Mouse (Mus musculus): Measurements from ENCODE around the gene Zfp61. TPM values are rescaled to one million over a fixed set of nuclear protein-coding genes. Genes with fewer than 3 reads are reported as not detected.

Zfp61 gene
- polyA plus RNA-seq, 1 experiment from 2014 or later = 22.9 TPM

- H3K4me3 ChIP-seq (replicated peaks; ENCODE audit: low read depth, low read length) = peak overlapping the region; percentile 76
- ATAC-seq (replicated peaks; ENCODE audit: low FRiP score, low read depth) = no peak
- no peaks in the 10 kb centered on the region for H3K27me3 ChIP-seq (ENCODE audit: insufficient read depth, low read length)
- H3K9ac ChIP-seq (ENCODE audit: low read depth, low read length) = peak overlapping the region; percentile 75
- H3K27ac ChIP-seq = peak overlapping the region; percentile 91
- peaks cover 35% of the 10 kb centered on the region for H3K36me3 ChIP-seq (ENCODE audit: insufficient read depth, low read length)
- no peaks in the 10 kb centered on the region for H3K9me3 ChIP-seq (replicated peaks; ENCODE audit: low read length)
- no peak for TF ChIP-seq CTCF (IDR thresholded peaks at IDR 0.05; ENCODE audit: low read depth)
- 0 out of 2 replicates have a peak, but pooled peaks cover 3% of the 10 kb centered on the region for H3K4me1 ChIP-seq (replicated peaks; ENCODE audit: insufficient read depth, low read length)
- DNase-seq (ENCODE audit: low spot score) = no peak
- peak overlapping the region; percentile 88 for H3K4me2 ChIP-seq (ENCODE audit: low read length)
- 0% methylated on average over 12 of the region's 12 CpGs for WGBS
Measured at GRCm38 (mm10) chr7:24298635-24298972, 2.4 kb downstream of the Zfp61 start.

GRCm38 (mm10) chr7:24297361-24298095, 3.5 kb downstream of the Zfp61 start:
- WGBS = 93% methylated on average over 15 of the region's 15 CpGs
- no peaks in the 10 kb centered on the region for H3K27me3 ChIP-seq (ENCODE audit: insufficient read depth, low read length)
- peaks cover 33% of the 10 kb centered on the region for H3K36me3 ChIP-seq (ENCODE audit: insufficient read depth, low read length)
- H3K4me2 ChIP-seq (ENCODE audit: low read length) = no peak overlapping the region
- H3K27ac ChIP-seq = no peak overlapping the region
- no peak overlapping the region for H3K4me3 ChIP-seq (replicated peaks; ENCODE audit: low read depth, low read length)
- H3K9ac ChIP-seq (ENCODE audit: low read depth, low read length) = no peak overlapping the region
- no peak for TF ChIP-seq CTCF (IDR thresholded peaks at IDR 0.05; ENCODE audit: low read depth)
- H3K9me3 ChIP-seq (replicated peaks; ENCODE audit: low read length) = no peaks in the 10 kb centered on the region
- ATAC-seq (replicated peaks; ENCODE audit: low FRiP score, low read depth) (no peak), DNase-seq (ENCODE audit: low spot score) (no peak)
- H3K4me1 ChIP-seq (replicated peaks; ENCODE audit: insufficient read depth, low read length) = 0 out of 2 replicates have a peak, but pooled peaks cover 3% of the 10 kb centered on the region

GRCm38 (mm10) chr7:24296386-24296785, 4.6 kb downstream of the Zfp61 start:
- Histone ChIP-seq H3K36me3 (ENCODE audit: insufficient read depth, low read length) (peaks cover 39% of the 10 kb centered on the region), H3K4me3 (replicated peaks; ENCODE audit: low read depth, low read length) (no peak overlapping the region), H3K27ac (no peak overlapping the region), H3K9ac (ENCODE audit: low read depth, low read length) (no peak overlapping the region), H3K9me3 (replicated peaks; ENCODE audit: low read length) (no peaks in the 10 kb centered on the region), H3K4me2 (ENCODE audit: low read length) (no peak overlapping the region), H3K4me1 (replicated peaks; ENCODE audit: insufficient read depth, low read length) (0 out of 2 replicates have a peak, but pooled peaks cover 3% of the 10 kb centered on the region), H3K27me3 (ENCODE audit: insufficient read depth, low read length) (no peaks in the 10 kb centered on the region)
- DNase-seq (ENCODE audit: low spot score) = no peak
- ATAC-seq (replicated peaks; ENCODE audit: low FRiP score, low read depth) = no peak
- no peak for TF ChIP-seq CTCF (IDR thresholded peaks at IDR 0.05; ENCODE audit: low read depth)
- 93% methylated on average over 7 of the region's 7 CpGs for WGBS

- 97% methylated on average over 7 of the region's 7 CpGs for WGBS
- H3K27me3 ChIP-seq (ENCODE audit: insufficient read depth, low read length) = no peaks in the 10 kb centered on the region
- no peak overlapping the region for H3K9ac ChIP-seq (ENCODE audit: low read depth, low read length)
- peaks cover 44% of the 10 kb centered on the region for H3K36me3 ChIP-seq (ENCODE audit: insufficient read depth, low read length)
- no peak overlapping the region for H3K4me2 ChIP-seq (ENCODE audit: low read length)
- H3K4me1 ChIP-seq (replicated peaks; ENCODE audit: insufficient read depth, low read length) = 0 out of 2 replicates have a peak, but pooled peaks cover 3% of the 10 kb centered on the region
- no peak overlapping the region for H3K4me3 ChIP-seq (replicated peaks; ENCODE audit: low read depth, low read length)
- H3K9me3 ChIP-seq (replicated peaks; ENCODE audit: low read length) = no peaks in the 10 kb centered on the region
- no peak for TF ChIP-seq CTCF (IDR thresholded peaks at IDR 0.05; ENCODE audit: low read depth)
- DNase-seq (ENCODE audit: low spot score) = no peak
- H3K27ac ChIP-seq = no peak overlapping the region
- ATAC-seq (replicated peaks; ENCODE audit: low FRiP score, low read depth) = no peak
Measured at GRCm38 (mm10) chr7:24295376-24295775, 5.7 kb downstream of the Zfp61 start.

- Histone ChIP-seq H3K27me3 (ENCODE audit: insufficient read depth, low read length) (no peaks in the 10 kb centered on the region), H3K9me3 (replicated peaks; ENCODE audit: low read length) (no peaks in the 10 kb centered on the region), H3K4me2 (ENCODE audit: low read length) (no peak overlapping the region), H3K9ac (ENCODE audit: low read depth, low read length) (no peak overlapping the region), H3K27ac (no peak overlapping the region), H3K4me3 (replicated peaks; ENCODE audit: low read depth, low read length) (no peak overlapping the region), H3K4me1 (replicated peaks; ENCODE audit: insufficient read depth, low read length) (0 out of 2 replicates have a peak, but pooled peaks cover 3% of the 10 kb centered on the region), H3K36me3 (ENCODE audit: insufficient read depth, low read length) (peaks cover 50% of the 10 kb centered on the region)
- DNase-seq (ENCODE audit: low spot score) (no peak), ATAC-seq (replicated peaks; ENCODE audit: low FRiP score, low read depth) (no peak)
- TF ChIP-seq CTCF (IDR thresholded peaks at IDR 0.05; ENCODE audit: low read depth) = no peak
- 98% methylated on average over 4 of the region's 4 CpGs for WGBS
Measured at GRCm38 (mm10) chr7:24294763-24295162, 6.3 kb downstream of the Zfp61 start.

- H3K36me3 ChIP-seq (ENCODE audit: insufficient read depth, low read length) = peaks cover 53% of the 10 kb centered on the region
Measured at GRCm38 (mm10) chr7:24293061-24293851, 7.8 kb downstream of the Zfp61 start.

More at GRCm38 (mm10) chr7:24293061-24293851, 7.8 kb downstream of the Zfp61 start:
- Histone ChIP-seq H3K4me1 (replicated peaks; ENCODE audit: insufficient read depth, low read length) (0 out of 2 replicates have a peak, but pooled peaks cover 3% of the 10 kb centered on the region), H3K9ac (ENCODE audit: low read depth, low read length) (no peak overlapping the region), H3K27me3 (ENCODE audit: insufficient read depth, low read length) (no peaks in the 10 kb centered on the region), H3K9me3 (replicated peaks; ENCODE audit: low read length) (no peaks in the 10 kb centered on the region), H3K4me2 (ENCODE audit: low read length) (no peak overlapping the region), H3K4me3 (replicated peaks; ENCODE audit: low read depth, low read length) (no peak overlapping the region), H3K27ac (no peak overlapping the region)
- 92% methylated on average over 12 of the region's 12 CpGs for WGBS
- DNase-seq (ENCODE audit: low spot score) = no peak
- no peak for ATAC-seq (replicated peaks; ENCODE audit: low FRiP score, low read depth)
- no peak for TF ChIP-seq CTCF (IDR thresholded peaks at IDR 0.05; ENCODE audit: low read depth)

Measured in kidney, postnatal 0 days (tissue).